Mouse (Mus musculus): ENCODE measurements around the gene Mab21l3. TPM values are rescaled to one million over a fixed set of nuclear protein-coding genes. Genes with fewer than 3 reads are reported as not detected.

Gene Mab21l3
- polyA plus RNA-seq, 1 experiment from 2014 or later = 0.85 TPM

- Histone ChIP-seq H3K9me3 (no peaks in the 10 kb centered on the region), H3K36me3 (replicated peaks) (no peaks in the 10 kb centered on the region), H3K27ac (replicated peaks) (no peak overlapping the region), H3K27me3 (replicated peaks; ENCODE audit: low read depth, poor library complexity, severe bottlenecking) (peaks cover 36% of the 10 kb centered on the region), H3K4me3 (no peak overlapping the region), H3K4me1 (peaks cover 36% of the 10 kb centered on the region)
- 87% methylated on average over 6 of the region's 6 CpGs for WGBS
- no peak for DNase-seq (ENCODE audit: low spot score)
These were observed 41.1 kb downstream of the Mab21l3 start for GRCm38 (mm10) chr3:101807646-101808045.

- peak overlapping the region; percentile 24; the same call in 1 of the 2 replicates for H3K27ac ChIP-seq (replicated peaks)
- H3K4me3 ChIP-seq = no peak overlapping the region
- H3K9me3 ChIP-seq = no peaks in the 10 kb centered on the region
- H3K4me1 ChIP-seq = peaks cover 41% of the 10 kb centered on the region
- DNase-seq (ENCODE audit: low spot score) = no peak
- WGBS = 65% methylated on average over 4 of the region's 4 CpGs
- peaks cover 36% of the 10 kb centered on the region for H3K27me3 ChIP-seq (replicated peaks; ENCODE audit: low read depth, poor library complexity, severe bottlenecking)
- no peaks in the 10 kb centered on the region for H3K36me3 ChIP-seq (replicated peaks)
These were observed 41.8 kb downstream of the Mab21l3 start for GRCm38 (mm10) chr3:101806941-101807340.

GRCm38 (mm10) chr3:101806149-101806548, 42.6 kb downstream of the Mab21l3 start:
- no peaks in the 10 kb centered on the region for H3K36me3 ChIP-seq (replicated peaks)
- no peaks in the 10 kb centered on the region for H3K9me3 ChIP-seq
- H3K4me1 ChIP-seq = peaks cover 48% of the 10 kb centered on the region
- peak overlapping the region; percentile 2; the same call in 1 of the 2 replicates for H3K4me3 ChIP-seq
- peaks cover 36% of the 10 kb centered on the region for H3K27me3 ChIP-seq (replicated peaks; ENCODE audit: low read depth, poor library complexity, severe bottlenecking)
- H3K27ac ChIP-seq (replicated peaks) = no peak overlapping the region; the same call in 1 of the 2 replicates
- DNase-seq (ENCODE audit: low spot score) = peak; percentile 93
- WGBS = 10% methylated on average over 16 of the region's 16 CpGs

GRCm38 (mm10) chr3:101805562-101806004, 43.2 kb downstream of the Mab21l3 start:
- DNase-seq (ENCODE audit: low spot score) = peak; percentile 59
- 18% methylated on average over 13 of the region's 13 CpGs for WGBS
- H3K27ac ChIP-seq (replicated peaks) = peak overlapping the region; percentile 55
- no peaks in the 10 kb centered on the region for H3K9me3 ChIP-seq
- no peaks in the 10 kb centered on the region for H3K36me3 ChIP-seq (replicated peaks)
- H3K4me3 ChIP-seq = no peak overlapping the region
- H3K4me1 ChIP-seq = peaks cover 50% of the 10 kb centered on the region
- H3K27me3 ChIP-seq (replicated peaks; ENCODE audit: low read depth, poor library complexity, severe bottlenecking) = peaks cover 36% of the 10 kb centered on the region

- Histone ChIP-seq H3K9me3 (no peaks in the 10 kb centered on the region), H3K27me3 (replicated peaks; ENCODE audit: low read depth, poor library complexity, severe bottlenecking) (peaks cover 36% of the 10 kb centered on the region), H3K27ac (replicated peaks) (peak overlapping the region; percentile 55; the same call in 1 of the 2 replicates), H3K36me3 (replicated peaks) (no peaks in the 10 kb centered on the region), H3K4me3 (no peak overlapping the region), H3K4me1 (peaks cover 54% of the 10 kb centered on the region)
- 58% methylated on average over 11 of the region's 11 CpGs for WGBS
- no peak for DNase-seq (ENCODE audit: low spot score)
These were observed 43.7 kb downstream of the Mab21l3 start for GRCm38 (mm10) chr3:101804971-101805561.

GRCm38 (mm10) chr3:101804331-101804730, 44.4 kb downstream of the Mab21l3 start:
- 76% methylated on average over 6 of the region's 6 CpGs for WGBS
- peaks cover 60% of the 10 kb centered on the region for H3K4me1 ChIP-seq
- no peak overlapping the region for H3K4me3 ChIP-seq

GRCm38 (mm10) chr3:101803764-101804163, 45.0 kb downstream of the Mab21l3 start:
- DNase-seq (ENCODE audit: low spot score) = no peak
- Histone ChIP-seq H3K9me3 (no peaks in the 10 kb centered on the region), H3K4me3 (no peak overlapping the region), H3K27ac (replicated peaks) (no peak overlapping the region), H3K4me1 (peaks cover 66% of the 10 kb centered on the region), H3K36me3 (replicated peaks) (no peaks in the 10 kb centered on the region), H3K27me3 (replicated peaks; ENCODE audit: low read depth, poor library complexity, severe bottlenecking) (peaks cover 36% of the 10 kb centered on the region)
- WGBS = 72% methylated on average over 6 of the region's 6 CpGs

More at GRCm38 (mm10) chr3:101804331-101804730, 44.4 kb downstream of the Mab21l3 start:
- no peaks in the 10 kb centered on the region for H3K36me3 ChIP-seq (replicated peaks)
- no peak for DNase-seq (ENCODE audit: low spot score)
- H3K9me3 ChIP-seq = no peaks in the 10 kb centered on the region
- peaks cover 36% of the 10 kb centered on the region for H3K27me3 ChIP-seq (replicated peaks; ENCODE audit: low read depth, poor library complexity, severe bottlenecking)
- H3K27ac ChIP-seq (replicated peaks) = no peak overlapping the region; the same call in 1 of the 2 replicates

GRCm38 (mm10) chr3:101802746-101803145, 46.0 kb downstream of the Mab21l3 start:
- DNase-seq (ENCODE audit: low spot score) = no peak
- Histone ChIP-seq H3K4me3 (no peak overlapping the region), H3K4me1 (peaks cover 70% of the 10 kb centered on the region), H3K36me3 (replicated peaks) (no peaks in the 10 kb centered on the region), H3K9me3 (no peaks in the 10 kb centered on the region), H3K27ac (replicated peaks) (no peak overlapping the region), H3K27me3 (replicated peaks; ENCODE audit: low read depth, poor library complexity, severe bottlenecking) (peaks cover 33% of the 10 kb centered on the region)
- 80% methylated on average over 6 of the region's 6 CpGs for WGBS

GRCm38 (mm10) chr3:101800596-101801018, 48.2 kb downstream of the Mab21l3 start:
- no peaks in the 10 kb centered on the region for H3K36me3 ChIP-seq (replicated peaks)
- H3K9me3 ChIP-seq = no peaks in the 10 kb centered on the region
- H3K4me3 ChIP-seq = no peak overlapping the region
- H3K27ac ChIP-seq (replicated peaks) = no peak overlapping the region
- H3K27me3 ChIP-seq (replicated peaks; ENCODE audit: low read depth, poor library complexity, severe bottlenecking) = peaks cover 43% of the 10 kb centered on the region
- H3K4me1 ChIP-seq = peaks cover 70% of the 10 kb centered on the region
- DNase-seq (ENCODE audit: low spot score) = no peak
- WGBS = 75% methylated on average over 11 of the region's 11 CpGs

GRCm38 (mm10) chr3:101799852-101800595, 48.7 kb downstream of the Mab21l3 start:
- Histone ChIP-seq H3K27ac (replicated peaks) (no peak overlapping the region), H3K36me3 (replicated peaks) (no peaks in the 10 kb centered on the region), H3K27me3 (replicated peaks; ENCODE audit: low read depth, poor library complexity, severe bottlenecking) (peaks cover 43% of the 10 kb centered on the region), H3K4me3 (no peak overlapping the region), H3K4me1 (peaks cover 65% of the 10 kb centered on the region), H3K9me3 (no peaks in the 10 kb centered on the region)
- no peak for DNase-seq (ENCODE audit: low spot score)
- WGBS = 66% methylated on average over 14 of the region's 14 CpGs

GRCm38 (mm10) chr3:101797830-101798709, 50.7 kb downstream of the Mab21l3 start:
- 84% methylated on average over 15 of the region's 15 CpGs for WGBS
- Histone ChIP-seq H3K4me1 (peaks cover 50% of the 10 kb centered on the region), H3K27ac (replicated peaks) (no peak overlapping the region), H3K36me3 (replicated peaks) (no peaks in the 10 kb centered on the region), H3K4me3 (no peak overlapping the region), H3K27me3 (replicated peaks; ENCODE audit: low read depth, poor library complexity, severe bottlenecking) (peaks cover 40% of the 10 kb centered on the region), H3K9me3 (no peaks in the 10 kb centered on the region)
- DNase-seq (ENCODE audit: low spot score) = no peak

- Histone ChIP-seq H3K27me3 (replicated peaks; ENCODE audit: low read depth, poor library complexity, severe bottlenecking) (peaks cover 40% of the 10 kb centered on the region), H3K9me3 (no peaks in the 10 kb centered on the region), H3K36me3 (replicated peaks) (no peaks in the 10 kb centered on the region), H3K27ac (replicated peaks) (no peak overlapping the region), H3K4me3 (no peak overlapping the region), H3K4me1 (peaks cover 39% of the 10 kb centered on the region)
- WGBS = 50% methylated on average over 7 of the region's 7 CpGs
- DNase-seq (ENCODE audit: low spot score) = no peak
These were observed 52.5 kb downstream of the Mab21l3 start for GRCm38 (mm10) chr3:101796212-101796611.

All from embryonic facial prominence, embryonic 10.5 days (tissue).